Comparison of ENCODE assay signal across 16 mouse cellular contexts in the genomic region with DNA sequence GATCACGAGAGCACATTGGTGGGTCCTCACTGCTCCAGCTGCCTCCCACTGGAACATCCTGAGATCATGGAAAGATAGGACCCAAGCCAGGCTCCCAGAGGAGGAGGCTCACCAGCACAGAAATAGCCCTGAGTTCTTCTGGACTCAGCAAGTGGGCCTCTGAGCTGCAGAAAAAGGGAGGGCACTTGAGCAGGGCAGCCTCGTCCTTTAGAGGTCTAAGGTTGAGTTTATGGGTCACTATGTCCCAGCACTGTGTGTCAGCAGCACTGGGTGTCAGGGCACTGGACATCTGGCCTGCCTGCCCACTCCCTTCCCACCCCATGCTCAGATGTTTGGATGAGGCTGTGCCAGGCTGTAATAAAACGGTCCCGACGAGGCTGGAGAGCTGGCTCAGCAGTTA. TPM values are rescaled to one million over a fixed set of nuclear protein-coding genes. Genes with fewer than 3 reads are reported as not detected.
DNase-seq lines count a peak whose midpoint lies in the region; ATAC-seq and TF ChIP-seq lines count a peak whose summit lies in the region.
"Had no signal": no experiment of that assay in that cellular context is flagged by ENCODE, and none has a peak within 500 bp of the region (broad histone marks: within the 10 kb centered on the region; RNA-seq: fewer than 3 reads in every experiment).

No protein-coding gene starts in this region.

- H3K4me1 ChIP-seq in lung, adult 2 months (ENCODE audit: control insufficient read depth, insufficient read depth, low read length) = peaks cover 30% of the 10 kb centered on the region
- peaks cover 53% of the 10 kb centered on the region for H3K4me1 ChIP-seq in heart, embryonic 13.5 days
- H3K4me1 ChIP-seq in kidney, embryonic 15.5 days = peaks cover 64% of the 10 kb centered on the region
- peaks cover 2% of the 10 kb centered on the region; the same call in 1 of the 2 replicates for H3K4me1 ChIP-seq in midbrain, embryonic 16.5 days (ENCODE audit: control insufficient read depth, insufficient read depth, low read length)

- no peak for TF ChIP-seq POLR2A in lung, adult 2 months (IDR thresholded peaks at IDR 0.05; ENCODE audit: borderline replicate concordance, extremely low read depth, low read depth, low read length)

- H3K36me3 ChIP-seq in heart, embryonic 13.5 days = no peaks in the 10 kb centered on the region
- no peaks in the 10 kb centered on the region for H3K36me3 ChIP-seq in kidney, embryonic 15.5 days
- no peaks in the 10 kb centered on the region for H3K36me3 ChIP-seq in midbrain, embryonic 16.5 days (ENCODE audit: control insufficient read depth, insufficient read depth, low read length)
- H3K36me3 ChIP-seq: forebrain, embryonic 10.5 days; liver, embryonic 12.5 days; neural tube, embryonic 12.5 days had no signal

- peak overlapping the region; percentile 11; the same call in 1 of the 2 replicates for H3K9ac ChIP-seq in heart, embryonic 13.5 days
- no peak overlapping the region for H3K9ac ChIP-seq in kidney, embryonic 15.5 days
- no peak overlapping the region for H3K9ac ChIP-seq in midbrain, embryonic 16.5 days (ENCODE audit: low read depth, low read length)
- H3K9ac ChIP-seq: liver, embryonic 12.5 days; neural tube, embryonic 12.5 days had no signal

- H3K4me3 ChIP-seq in lung, adult 2 months (replicated peaks; ENCODE audit: extremely low read depth, low read depth, low read length) = no peak overlapping the region
- H3K4me3 ChIP-seq in heart, embryonic 13.5 days = no peak overlapping the region
- no peak overlapping the region for H3K4me3 ChIP-seq in kidney, embryonic 15.5 days (replicated peaks)
- no peak overlapping the region for H3K4me3 ChIP-seq in midbrain, embryonic 16.5 days (ENCODE audit: low read depth, low read length)
- H3K4me3 ChIP-seq: forebrain, embryonic 10.5 days; left cerebral cortex, adult 2 months; liver, embryonic 12.5 days; neural tube, embryonic 12.5 days had no signal

- no peak for ATAC-seq in heart, embryonic 13.5 days (ENCODE audit: extremely low read depth, insufficient number of reproducible peaks, low FRiP score, low TSS enrichment)
- ATAC-seq in kidney, embryonic 15.5 days (replicated peaks; ENCODE audit: low FRiP score) = 0 out of 2 replicates have a peak, but pooled peaks have one; percentile 9
- ATAC-seq in granulocyte monocyte progenitor cell, adult 5-6 weeks (replicated peaks; ENCODE audit: poor library complexity, severe bottlenecking) = no peak
- ATAC-seq in midbrain, embryonic 16.5 days = no peak
- ATAC-seq: CD4-positive, CD25-positive, alpha-beta regulatory T cell, adult 4 months; liver, embryonic 12.5 days; Patski had no signal

- no peaks in the 10 kb centered on the region for H3K9me3 ChIP-seq in heart, embryonic 13.5 days
- H3K9me3 ChIP-seq in kidney, embryonic 15.5 days (replicated peaks) = no peaks in the 10 kb centered on the region
- no peaks in the 10 kb centered on the region for H3K9me3 ChIP-seq in midbrain, embryonic 16.5 days (replicated peaks; ENCODE audit: control insufficient read depth, low read length, poor library complexity, severe bottlenecking)
- H3K9me3 ChIP-seq: forebrain, embryonic 10.5 days; liver, embryonic 12.5 days; neural tube, embryonic 12.5 days had no signal

- TF ChIP-seq CTCF in lung, adult 2 months (IDR thresholded peaks at IDR 0.05; ENCODE audit: insufficient read depth, low read length) = no peak

- no peak overlapping the region for H3K4me2 ChIP-seq in heart, embryonic 13.5 days
- no peak overlapping the region for H3K4me2 ChIP-seq in kidney, embryonic 15.5 days
- H3K4me2 ChIP-seq in midbrain, embryonic 16.5 days (ENCODE audit: low read length) = no peak overlapping the region
- H3K4me2 ChIP-seq: liver, embryonic 12.5 days; neural tube, embryonic 12.5 days had no signal

- H3K27ac ChIP-seq in heart, embryonic 13.5 days (replicated peaks) = peak overlapping the region; percentile 40
- peak overlapping the region; percentile 84 for H3K27ac ChIP-seq in kidney, embryonic 15.5 days
- H3K27ac ChIP-seq in midbrain, embryonic 16.5 days (ENCODE audit: low read length) = no peak overlapping the region
- H3K27ac ChIP-seq: forebrain, embryonic 10.5 days; left cerebral cortex, adult 2 months; liver, embryonic 12.5 days; neural tube, embryonic 12.5 days had no signal

- DNase-seq in lung, adult 18-20 months = peak; percentile 35 to 56
- no peak for DNase-seq in lung, adult 2 months
- peak; percentile 74 for DNase-seq in skeletal muscle tissue, adult 2 months (ENCODE audit: low read depth, low spot score)
- DNase-seq in cerebellum, postnatal 25 days = no peak
- DNase-seq: adrenal gland, adult 8-10 months; right cerebral cortex, postnatal 14 days had no signal

- 33% methylated on average over 5 of the region's 5 CpGs for WGBS in lung, adult 2 months
- WGBS in heart, embryonic 13.5 days = 49% methylated on average over 5 of the region's 5 CpGs
- 22% methylated on average over 5 of the region's 5 CpGs for WGBS in kidney, embryonic 15.5 days
- 83% methylated on average over 5 of the region's 5 CpGs for WGBS in midbrain, embryonic 16.5 days

- H3K27me3 ChIP-seq in heart, embryonic 13.5 days (replicated peaks) = peaks cover 28% of the 10 kb centered on the region
- peaks cover 9% of the 10 kb centered on the region; the same call in 1 of the 2 replicates for H3K27me3 ChIP-seq in kidney, embryonic 15.5 days
- no peaks in the 10 kb centered on the region; the same call in 1 of the 2 replicates for H3K27me3 ChIP-seq in midbrain, embryonic 16.5 days (ENCODE audit: control insufficient read depth, insufficient read depth, low read depth, low read length)
- H3K27me3 ChIP-seq: neural tube, embryonic 12.5 days had no signal

RNA-seq across cellular contexts. Expression of gene Ggt5, which starts 0.8 kb away (rescaled TPM):
- polyA plus RNA-seq in lung, adult 2 months (2012; rRNA removed) = 35.5 and 39.7 TPM in 2 replicates
- 7.1 TPM in 2 replicates for polyA plus RNA-seq in heart, embryonic 13.5 days (2015; fragmentation: Nextera tagmentation; extraction: Ambion mirVana)
- 6.7 and 7.7 TPM in 2 replicates for polyA plus RNA-seq in kidney, embryonic 15.5 days (2015; fragmentation: Nextera tagmentation; extraction: Ambion mirVana)
- total RNA-seq in granulocyte monocyte progenitor cell, adult 5-6 weeks (2014; fragmentation: Nextera tagmentation) = 2.3 and 6.4 TPM in 2 replicates
- 2.4 and 3.6 TPM in 2 replicates for total RNA-seq in granulocyte monocyte progenitor cell, adult 5-6 weeks (2017)
- polyA plus RNA-seq in midbrain, embryonic 16.5 days (2015; fragmentation: Nextera tagmentation; extraction: Ambion mirVana) = 2.1 and 2.5 TPM in 2 replicates
- polyA plus RNA-seq: Patski had no signal

RNA-seq across cellular contexts. Expression of gene Ggt1, which starts 26.9 kb away (rescaled TPM):
- polyA plus RNA-seq in lung, adult 2 months (2012; rRNA removed) = 1.8 and 2.2 TPM in 2 replicates
- polyA plus RNA-seq in heart, embryonic 13.5 days (2015; fragmentation: Nextera tagmentation; extraction: Ambion mirVana) = 0.52 and 0.76 TPM in 2 replicates
- polyA plus RNA-seq in kidney, embryonic 15.5 days (2015; fragmentation: Nextera tagmentation; extraction: Ambion mirVana) = 128 and 137 TPM in 2 replicates
- 1.7 TPM in 1 of 2 replicates, not detected in the other for total RNA-seq in granulocyte monocyte progenitor cell, adult 5-6 weeks (2014; fragmentation: Nextera tagmentation)
- total RNA-seq in granulocyte monocyte progenitor cell, adult 5-6 weeks (2017) = 1.7 TPM in 1 of 2 replicates, not detected in the other
- 1.3 TPM in 2 replicates for polyA plus RNA-seq in midbrain, embryonic 16.5 days (2015; fragmentation: Nextera tagmentation; extraction: Ambion mirVana)

RNA-seq across cellular contexts. Expression of gene Lrrc75b, which starts 28.2 kb away (rescaled TPM):
- polyA plus RNA-seq in lung, adult 2 months (2012; rRNA removed) = 0.30 and 0.36 TPM in 2 replicates
- 1.2 TPM in 2 replicates for polyA plus RNA-seq in heart, embryonic 13.5 days (2015; fragmentation: Nextera tagmentation; extraction: Ambion mirVana)
- 3.0 and 3.1 TPM in 2 replicates for polyA plus RNA-seq in kidney, embryonic 15.5 days (2015; fragmentation: Nextera tagmentation; extraction: Ambion mirVana)
- total RNA-seq in granulocyte monocyte progenitor cell, adult 5-6 weeks (2014; fragmentation: Nextera tagmentation) = not detected in 2 replicates
- total RNA-seq in granulocyte monocyte progenitor cell, adult 5-6 weeks (2017) = not detected in 2 replicates
- 42.4 and 44.7 TPM in 2 replicates for polyA plus RNA-seq in midbrain, embryonic 16.5 days (2015; fragmentation: Nextera tagmentation; extraction: Ambion mirVana)

RNA-seq across cellular contexts. Expression of gene Susd2, which starts 55.5 kb away (rescaled TPM):
- polyA plus RNA-seq in lung, adult 2 months (2012; rRNA removed) = 13.4 and 15.3 TPM in 2 replicates
- 8.2 TPM in 2 replicates for polyA plus RNA-seq in heart, embryonic 13.5 days (2015; fragmentation: Nextera tagmentation; extraction: Ambion mirVana)
- polyA plus RNA-seq in kidney, embryonic 15.5 days (2015; fragmentation: Nextera tagmentation; extraction: Ambion mirVana) = 16.5 and 22.6 TPM in 2 replicates
- total RNA-seq in granulocyte monocyte progenitor cell, adult 5-6 weeks (2014; fragmentation: Nextera tagmentation) = 0.26 TPM in 1 of 2 replicates, not detected in the other
- not detected in 2 replicates for total RNA-seq in granulocyte monocyte progenitor cell, adult 5-6 weeks (2017)
- polyA plus RNA-seq in midbrain, embryonic 16.5 days (2015; fragmentation: Nextera tagmentation; extraction: Ambion mirVana) = 3.1 and 4.9 TPM in 2 replicates

Comparison
In these comparisons a context has a peak if more than half of its experiments do, and no peak if none do; other contexts are left out.
1. DNase-seq: peak in lung, adult 18-20 months (2 of 2) and skeletal muscle tissue, adult 2 months (single experiment); none in lung, adult 2 months (single experiment) and cerebellum, postnatal 25 days (0 of 2).
2. RNA of gene Ggt1, which starts 26.9 kb away (polyA plus RNA-seq): 128 to 137 TPM in kidney, embryonic 15.5 days; 1.8 to 2.2 TPM in lung, adult 2 months, 1.3 TPM in midbrain, embryonic 16.5 days and 0.52 to 0.76 TPM in heart, embryonic 13.5 days; every median in the first group is over 10 times any median in the second.
3. RNA of gene Lrrc75b, which starts 28.2 kb away (polyA plus RNA-seq): 42.4 to 44.7 TPM in midbrain, embryonic 16.5 days; 3.0 to 3.1 TPM in kidney, embryonic 15.5 days, 1.2 TPM in heart, embryonic 13.5 days and 0.30 to 0.36 TPM in lung, adult 2 months; every median in the first group is over 10 times any median in the second.